Mouse (Mus musculus) embryonic facial prominence, embryonic 12.5 days (tissue): ENCODE data around the gene Kidins220. TPM values are rescaled to one million over a fixed set of nuclear protein-coding genes. Genes with fewer than 3 reads are reported as not detected.

ENCODE experiments used
- ATAC-seq: fragments of 200-750 bp; cut with Nextera tagmentation; 2 replicates; pipeline ENCODE4 v1.8.0; 2017; ENCODE audit not compliant: insufficient number of reproducible peaks, insufficient read depth, low FRiP score, low TSS enrichment
- H3K27ac ChIP-seq: fragments of 300-500 bp; sonication (generic); 2 replicates; pipeline ENCODE4 v1.5.1; 2016; ENCODE audit warnings: mild to moderate bottlenecking
- H3K27me3 ChIP-seq: fragments of 300-500 bp; sonication (generic); 2 replicates; pipeline ENCODE4 v1.6.1; 2016; ENCODE audit warnings: mild to moderate bottlenecking, moderate library complexity
- H3K36me3 ChIP-seq: fragments of 300-500 bp; sonication (generic); 2 replicates; pipeline ENCODE4 v1.6.1; 2016; ENCODE audit warnings: mild to moderate bottlenecking
- H3K4me1 ChIP-seq: fragments of 300-500 bp; sonication (generic); 2 replicates; pipeline ENCODE4 v1.6.1; 2016
- H3K4me2 ChIP-seq: fragments of 300-500 bp; sonication (generic); replicated peaks from 2 replicates; pipeline ENCODE4 v1.6.1; 2016; ENCODE audit warnings: mild to moderate bottlenecking, moderate library complexity
- H3K4me3 ChIP-seq: fragments of 300-500 bp; sonication (generic); 2 replicates; pipeline ENCODE4 v1.5.1; 2016; ENCODE audit warnings: mild to moderate bottlenecking
- H3K9ac ChIP-seq: fragments of 300-500 bp; sonication (generic); 2 replicates; pipeline ENCODE4 v1.6.1; 2016; ENCODE audit warnings: mild to moderate bottlenecking, moderate library complexity
- H3K9me3 ChIP-seq: fragments of 300-500 bp; sonication (generic); 2 replicates; pipeline ENCODE4 v1.6.1; 2016; ENCODE audit warnings: mild to moderate bottlenecking, moderate library complexity
- WGBS: fragments of 180-500 bp; shearing (Covaris S2); methylation state at CpG from one replicate; pipeline ENCODE4 v1.1.7; 2016; 5-methylcytosine and 5-hydroxymethylcytosine counted together
- polyA plus RNA-seq: library from polyadenylated mRNA; unstranded; fragments of >200 nt; fragmentation: Nextera tagmentation; extraction: Ambion mirVana; gene quantifications from 2 replicates; pipeline ENCODE4 v1.2.1, GENCODE M21; 2016

The Kidins220 gene
- polyA plus RNA-seq, 1 experiment from 2014 or later, result 31.8 TPM

DNA sequence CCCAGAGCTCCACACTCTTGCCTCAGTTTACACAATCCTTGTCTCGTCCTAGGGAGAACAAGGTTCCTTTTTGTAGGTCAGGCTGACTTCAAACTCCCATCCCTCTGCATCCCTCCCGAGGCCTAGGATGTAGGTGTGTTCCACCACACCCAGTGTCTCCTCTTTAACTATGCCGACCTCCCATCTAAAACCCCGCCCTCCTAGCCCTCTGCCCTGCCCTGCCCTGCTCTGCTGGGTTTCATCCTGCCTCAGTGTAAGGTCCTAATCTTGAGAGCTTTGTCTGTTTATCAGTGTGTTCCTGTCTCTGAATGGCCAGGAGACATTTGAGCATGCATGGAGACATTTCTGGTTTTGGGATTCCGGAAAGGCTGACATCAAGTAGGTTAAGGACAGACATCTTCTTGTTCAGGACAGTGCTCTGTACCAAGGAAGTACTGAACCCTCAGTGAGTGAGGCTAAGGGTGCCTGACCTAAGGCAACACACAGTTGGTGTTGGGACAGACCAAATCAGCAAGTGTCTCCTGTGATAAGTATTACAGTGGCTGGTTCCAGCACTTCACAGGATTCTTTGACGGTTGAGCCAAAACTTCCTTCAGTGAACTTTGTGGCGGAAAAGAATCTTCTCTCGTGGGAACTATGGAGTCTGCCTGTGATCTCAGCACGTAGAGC, 32.0 kb upstream of the Kidins220 start:
- Histone ChIP-seq H3K4me1 (no peaks in the 10 kb centered on the region), H3K27me3 (no peaks in the 10 kb centered on the region), H3K27ac (no peak overlapping the region), H3K9ac (no peak overlapping the region), H3K9me3 (no peaks in the 10 kb centered on the region), H3K4me3 (no peak overlapping the region), H3K36me3 (peaks cover 48% of the 10 kb centered on the region), H3K4me2 (no peak overlapping the region)
- 83% methylated on average over 9 of the region's 9 CpGs for WGBS
- ATAC-seq, result no peak

DNA sequence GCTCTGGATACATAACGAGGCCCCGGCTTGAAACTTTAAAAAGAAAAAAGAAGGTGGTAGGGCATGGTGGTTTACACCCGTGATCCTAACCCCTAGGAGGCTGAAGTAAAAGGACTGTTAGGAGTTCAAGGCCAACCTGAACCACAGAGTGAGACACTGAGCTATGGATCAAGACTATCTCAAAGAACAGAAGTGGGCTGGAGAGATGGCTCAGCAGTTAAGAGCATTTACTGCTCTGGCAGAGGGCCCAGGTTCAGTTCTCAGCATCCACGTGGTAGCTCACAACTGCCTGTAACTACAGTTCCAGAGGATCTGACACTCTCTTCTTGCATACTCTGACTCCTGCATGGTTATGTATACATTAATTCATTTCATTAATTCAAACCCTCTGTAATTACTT, 31.3 kb upstream of the Kidins220 start:
- Histone ChIP-seq H3K36me3 (peaks cover 48% of the 10 kb centered on the region), H3K4me2 (no peak overlapping the region), H3K4me3 (no peak overlapping the region), H3K9me3 (no peaks in the 10 kb centered on the region), H3K27ac (no peak overlapping the region), H3K9ac (no peak overlapping the region), H3K4me1 (no peaks in the 10 kb centered on the region), H3K27me3 (no peaks in the 10 kb centered on the region)
- 85% methylated on average over 4 of the region's 4 CpGs for WGBS
- ATAC-seq, result no peak

DNA sequence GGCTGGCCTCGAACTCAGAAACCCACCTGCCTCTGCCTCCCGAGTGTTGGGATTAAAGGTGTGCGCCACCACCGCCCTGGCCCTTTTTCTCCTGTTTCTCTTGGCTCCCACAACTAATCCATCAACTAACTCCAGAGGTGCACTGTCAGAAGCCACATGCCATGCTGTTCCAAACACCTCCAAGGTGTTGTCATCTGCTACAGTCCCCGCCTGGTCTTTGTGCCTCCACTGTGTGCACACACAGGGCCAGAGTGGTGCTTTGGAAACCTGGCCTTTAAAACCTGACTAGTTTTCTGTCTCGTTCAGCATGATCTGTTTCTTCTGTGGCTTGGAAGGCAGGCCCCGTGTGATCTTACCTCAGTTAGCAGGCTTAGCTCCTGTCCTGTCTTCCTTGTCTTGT, 30.1 kb upstream of the Kidins220 start:
- WGBS, result 92% methylated on average over 7 of the region's 7 CpGs
- H3K27me3 ChIP-seq, result no peaks in the 10 kb centered on the region
- H3K4me3 ChIP-seq, result no peak overlapping the region
- H3K9ac ChIP-seq, result no peak overlapping the region
- H3K4me2 ChIP-seq, result no peak overlapping the region
- peaks cover 43% of the 10 kb centered on the region for H3K36me3 ChIP-seq
- H3K27ac ChIP-seq, result no peak overlapping the region
- ATAC-seq, result no peak
- H3K9me3 ChIP-seq, result no peaks in the 10 kb centered on the region
- no peaks in the 10 kb centered on the region for H3K4me1 ChIP-seq

DNA sequence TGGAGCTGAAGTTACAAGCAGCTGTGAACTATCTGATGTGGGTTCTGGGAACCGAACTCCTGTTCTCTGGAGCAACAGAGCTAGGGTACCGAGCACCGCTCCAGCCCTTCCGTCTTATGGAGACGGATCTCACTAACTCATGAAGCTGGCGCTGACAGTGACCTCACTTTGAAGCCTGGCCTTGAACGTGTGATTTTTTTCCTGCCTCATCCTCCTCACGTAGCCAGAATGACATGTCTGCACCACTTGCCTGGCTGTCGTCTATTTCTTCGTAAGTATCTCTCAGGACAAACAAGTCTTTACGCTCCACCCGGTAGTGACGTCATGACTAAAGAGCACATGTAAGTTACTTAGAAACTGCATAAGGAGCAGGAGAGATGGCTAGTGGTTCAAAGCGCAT, 27.7 kb upstream of the Kidins220 start:
- Histone ChIP-seq H3K27ac (no peak overlapping the region), H3K4me1 (no peaks in the 10 kb centered on the region), H3K4me2 (no peak overlapping the region), H3K4me3 (no peak overlapping the region), H3K9me3 (no peaks in the 10 kb centered on the region), H3K27me3 (no peaks in the 10 kb centered on the region), H3K9ac (no peak overlapping the region), H3K36me3 (peaks cover 38% of the 10 kb centered on the region)
- no peak for ATAC-seq
- 93% methylated on average over 14 of the region's 14 CpGs for WGBS

DNA sequence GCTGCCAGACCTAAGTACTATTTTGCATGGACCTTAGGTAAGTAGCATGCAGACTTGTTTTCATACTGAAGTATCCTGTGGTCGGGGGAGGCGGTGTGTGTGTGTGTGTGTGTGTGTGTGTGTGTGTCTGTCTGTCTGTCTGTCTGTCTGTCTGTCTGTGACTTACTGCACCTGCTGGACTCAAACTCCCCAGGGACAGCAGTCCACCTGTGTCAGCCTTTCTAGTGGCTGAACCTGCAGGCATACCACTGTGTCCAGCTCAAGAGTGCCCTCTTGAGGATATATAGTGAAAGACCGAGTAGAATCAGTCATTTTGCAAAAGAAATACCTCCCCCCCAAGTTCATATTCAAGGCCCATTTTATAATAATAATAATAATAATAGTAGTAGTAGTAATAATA, 26.4 kb upstream of the Kidins220 start:
- peaks cover 38% of the 10 kb centered on the region for H3K36me3 ChIP-seq
- no peaks in the 10 kb centered on the region for H3K9me3 ChIP-seq
- no peak overlapping the region for H3K27ac ChIP-seq
- H3K27me3 ChIP-seq, result no peaks in the 10 kb centered on the region
- H3K4me1 ChIP-seq, result no peaks in the 10 kb centered on the region
- ATAC-seq, result no peak
- H3K4me3 ChIP-seq, result no peak overlapping the region
- no peak overlapping the region for H3K4me2 ChIP-seq
- WGBS, result 62% methylated on average over 3 of the region's 3 CpGs
- H3K9ac ChIP-seq, result no peak overlapping the region

DNA sequence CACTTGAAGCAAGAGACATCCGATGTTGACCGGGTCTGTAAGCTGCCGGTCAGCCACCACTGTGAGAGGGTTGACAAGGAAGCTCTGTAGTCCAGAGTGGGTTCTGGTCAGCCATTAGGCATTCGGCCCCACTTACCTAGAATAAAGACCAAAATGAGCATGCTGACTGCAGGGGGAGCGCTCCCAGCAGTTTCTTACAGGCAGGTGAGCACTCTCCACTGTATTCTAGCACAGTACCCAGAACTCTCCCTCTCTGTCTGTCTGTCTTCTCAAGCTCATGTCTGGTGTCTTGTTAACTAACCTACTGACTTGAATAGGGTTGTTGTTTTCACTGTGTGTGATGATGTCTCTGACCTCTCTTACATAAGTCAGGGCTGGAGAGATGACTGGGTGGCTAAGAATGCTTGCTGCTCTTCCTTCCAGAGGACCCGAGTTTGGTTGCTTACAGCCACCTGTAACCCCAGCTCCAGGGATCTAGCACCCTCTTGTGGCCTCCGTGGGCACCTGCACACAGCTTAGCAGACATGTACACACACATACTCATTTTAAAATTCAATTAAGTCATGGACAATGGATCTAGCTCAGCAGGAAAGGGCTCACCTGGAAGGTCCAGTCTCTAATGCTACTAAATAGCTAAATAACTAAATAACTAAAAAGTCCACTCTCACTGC, 24.2 kb upstream of the Kidins220 start:
- no peak overlapping the region for H3K4me3 ChIP-seq
- no peak overlapping the region for H3K4me2 ChIP-seq
- no peak overlapping the region for H3K27ac ChIP-seq
- no peak overlapping the region for H3K9ac ChIP-seq
- ATAC-seq, result no peak
- WGBS, result 90% methylated on average over 7 of the region's 7 CpGs
- peaks cover 51% of the 10 kb centered on the region for H3K36me3 ChIP-seq
- H3K4me1 ChIP-seq, result no peaks in the 10 kb centered on the region
- no peaks in the 10 kb centered on the region for H3K9me3 ChIP-seq
- no peaks in the 10 kb centered on the region for H3K27me3 ChIP-seq

DNA sequence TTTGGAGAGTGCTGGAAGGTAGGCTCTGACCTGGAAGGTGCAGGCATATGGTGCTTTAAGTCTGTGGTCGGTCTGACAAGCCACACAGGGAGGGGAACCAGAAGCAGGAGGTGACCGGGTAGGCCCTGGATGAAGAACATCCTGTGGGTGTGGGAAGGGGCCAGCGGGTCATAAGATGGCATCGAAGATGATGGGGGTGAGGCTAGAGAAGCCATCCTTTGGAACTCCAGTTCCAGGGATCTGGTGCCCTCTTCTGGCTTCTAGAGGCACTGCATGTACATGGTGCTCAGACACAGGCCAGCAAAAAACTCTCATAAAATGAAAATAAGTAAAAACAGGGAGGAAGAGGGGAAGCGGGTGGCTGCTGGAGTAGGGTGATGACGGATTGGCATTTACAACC, 22.6 kb upstream of the Kidins220 start:
- Histone ChIP-seq H3K36me3 (peaks cover 63% of the 10 kb centered on the region), H3K27me3 (no peaks in the 10 kb centered on the region), H3K4me2 (no peak overlapping the region), H3K4me1 (no peaks in the 10 kb centered on the region), H3K9ac (no peak overlapping the region), H3K4me3 (no peak overlapping the region), H3K27ac (no peak overlapping the region), H3K9me3 (no peaks in the 10 kb centered on the region)
- ATAC-seq, result no peak
- 49% methylated on average over 6 of the region's 6 CpGs for WGBS

DNA sequence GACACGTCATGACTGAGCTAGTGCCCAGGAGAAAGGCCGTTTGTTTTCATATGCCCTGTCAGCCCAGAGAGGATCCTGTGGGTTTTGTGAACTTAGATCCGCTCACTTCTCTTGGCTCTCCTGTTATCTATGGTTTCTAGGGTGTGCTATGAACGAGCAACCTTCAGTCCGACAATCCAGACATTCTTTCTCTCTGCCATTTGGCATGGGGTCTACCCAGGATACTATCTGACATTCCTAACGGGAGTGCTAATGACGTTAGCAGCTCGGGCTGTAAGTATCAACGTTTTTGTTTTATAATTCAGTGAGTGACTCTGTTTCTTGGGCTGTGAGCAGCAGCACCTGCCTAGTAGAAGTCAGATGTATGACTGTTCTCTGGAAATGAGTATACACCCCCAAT, 19.6 kb upstream of the Kidins220 start:
- Histone ChIP-seq H3K9me3 (no peaks in the 10 kb centered on the region), H3K27ac (no peak overlapping the region), H3K36me3 (peaks cover 73% of the 10 kb centered on the region), H3K4me2 (no peak overlapping the region), H3K4me3 (no peak overlapping the region), H3K9ac (no peak overlapping the region), H3K4me1 (no peaks in the 10 kb centered on the region), H3K27me3 (no peaks in the 10 kb centered on the region)
- WGBS, result 84% methylated on average over 9 of the region's 9 CpGs
- no peak for ATAC-seq

DNA sequence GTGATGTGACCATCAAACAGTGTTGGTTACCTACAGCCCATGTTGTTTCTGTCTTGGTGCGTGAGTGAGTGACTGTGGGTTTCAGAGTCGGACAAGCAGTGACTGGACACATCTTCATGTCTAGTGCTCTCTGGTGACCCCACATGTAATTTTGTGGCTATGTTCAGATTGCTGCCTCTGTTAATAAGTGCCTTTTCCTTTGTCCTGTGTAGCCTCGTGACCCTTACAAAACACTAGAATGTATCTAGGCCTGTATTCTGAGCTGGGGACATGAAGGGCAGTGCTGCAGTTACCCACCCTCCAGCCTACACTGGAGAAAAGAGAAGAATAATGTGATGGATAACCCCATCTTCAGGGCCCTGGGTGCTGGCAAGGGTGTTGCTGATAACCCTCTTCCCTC, 16.2 kb upstream of the Kidins220 start:
- WGBS, result 94% methylated on average over 3 of the region's 3 CpGs

DNA sequence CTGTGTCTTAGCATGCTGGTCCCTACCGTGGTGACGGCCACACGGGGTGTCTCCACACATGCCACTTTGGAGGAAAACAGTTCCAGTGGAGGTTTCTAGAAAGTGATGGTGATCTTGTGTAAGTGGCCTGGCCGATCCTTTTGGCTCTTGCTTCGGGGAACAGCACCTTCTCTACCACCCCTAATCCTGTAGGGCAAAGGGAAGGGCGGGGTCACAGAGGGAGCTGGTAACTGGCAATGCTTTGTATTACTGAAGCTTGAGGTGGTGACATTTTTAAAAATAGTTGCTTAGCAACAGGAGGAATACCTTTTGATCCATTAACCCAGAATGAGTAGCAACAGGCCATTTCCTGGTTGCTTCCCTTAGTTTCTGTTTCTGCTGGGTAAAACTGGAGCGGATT, 12.9 kb upstream of the Kidins220 start:
- Histone ChIP-seq H3K9me3 (no peaks in the 10 kb centered on the region), H3K4me1 (no peaks in the 10 kb centered on the region), H3K4me3 (no peak overlapping the region), H3K27ac (no peak overlapping the region), H3K9ac (no peak overlapping the region), H3K4me2 (no peak overlapping the region), H3K27me3 (no peaks in the 10 kb centered on the region), H3K36me3 (peaks cover 19% of the 10 kb centered on the region)
- WGBS, result 91% methylated on average over 7 of the region's 7 CpGs
- no peak for ATAC-seq

More for the DNA sequence above, 16.2 kb upstream of the Kidins220 start:
- peaks cover 46% of the 10 kb centered on the region for H3K36me3 ChIP-seq
- no peaks in the 10 kb centered on the region for H3K9me3 ChIP-seq
- H3K4me2 ChIP-seq, result no peak overlapping the region
- no peak overlapping the region for H3K4me3 ChIP-seq
- no peak for ATAC-seq
- no peaks in the 10 kb centered on the region for H3K27me3 ChIP-seq
- H3K4me1 ChIP-seq, result no peaks in the 10 kb centered on the region
- H3K9ac ChIP-seq, result no peak overlapping the region
- H3K27ac ChIP-seq, result no peak overlapping the region

DNA sequence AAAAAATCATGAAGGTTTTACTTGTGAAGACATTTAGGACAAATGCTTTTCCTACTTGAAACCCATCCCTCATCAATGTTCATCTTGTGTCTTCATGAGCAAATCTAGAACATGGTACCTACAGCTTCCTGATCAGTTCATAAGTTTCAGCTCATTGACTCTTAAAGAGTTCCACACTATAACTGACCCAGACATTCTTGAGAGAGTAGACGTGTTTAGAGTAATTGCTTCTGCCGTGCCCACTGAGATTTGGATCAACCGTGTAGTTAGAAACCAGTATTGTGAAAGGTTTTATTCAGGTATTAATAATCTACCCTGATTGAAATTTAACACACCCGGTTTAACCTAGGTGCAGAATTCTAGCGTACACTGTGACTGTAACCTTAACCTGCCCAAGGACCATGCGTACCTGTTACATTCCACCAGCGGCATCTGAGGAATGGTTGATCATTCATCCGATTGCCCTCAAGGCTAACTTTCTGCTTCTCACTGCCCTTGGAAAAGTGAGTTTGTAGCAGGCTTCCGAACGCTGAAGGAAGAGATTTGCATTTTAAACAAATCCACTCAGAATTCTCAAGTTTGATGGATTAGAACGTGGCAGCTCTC, 12.3 kb upstream of the Kidins220 start:
- ATAC-seq, result no peak
- H3K4me3 ChIP-seq, result no peak overlapping the region
- H3K27me3 ChIP-seq, result no peaks in the 10 kb centered on the region
- peaks cover 16% of the 10 kb centered on the region for H3K36me3 ChIP-seq
- H3K4me2 ChIP-seq, result no peak overlapping the region
- H3K9ac ChIP-seq, result no peak overlapping the region
- WGBS, result 80% methylated on average over 11 of the region's 11 CpGs
- H3K9me3 ChIP-seq, result no peaks in the 10 kb centered on the region
- H3K27ac ChIP-seq, result no peak overlapping the region
- no peaks in the 10 kb centered on the region for H3K4me1 ChIP-seq

DNA sequence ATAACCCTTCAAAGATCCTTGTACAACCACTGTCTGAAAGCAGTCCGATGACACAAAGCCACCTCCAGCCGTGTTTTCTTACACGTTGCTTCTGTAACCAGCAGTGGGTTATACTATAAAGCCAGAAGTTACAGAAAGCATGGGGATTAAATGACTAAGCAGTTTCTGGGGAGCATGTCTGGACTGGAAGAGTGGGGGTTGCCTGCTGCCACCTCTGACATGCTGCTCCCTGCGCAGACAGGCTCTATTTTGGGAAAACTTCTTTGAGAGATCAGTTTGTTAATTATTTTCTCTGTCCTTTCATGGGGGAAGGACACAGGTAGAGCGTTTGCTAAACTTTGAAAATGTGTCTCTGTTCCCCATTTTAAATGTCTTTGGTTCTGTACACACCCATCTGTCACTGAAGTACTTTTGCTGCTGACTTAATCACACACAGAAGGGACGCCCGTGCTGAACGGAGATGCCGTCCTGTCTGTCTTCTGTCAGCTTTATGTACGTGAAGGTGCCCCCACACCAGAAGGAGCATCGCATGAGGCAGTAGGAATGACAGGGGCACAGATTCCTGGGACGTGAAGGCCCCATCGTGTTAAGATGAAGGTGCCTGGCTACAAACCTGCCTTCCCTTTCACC, 11.2 kb upstream of the Kidins220 start:
- no peaks in the 10 kb centered on the region for H3K9me3 ChIP-seq
- no peak overlapping the region for H3K4me2 ChIP-seq
- 72% methylated on average over 13 of the region's 13 CpGs for WGBS
- ATAC-seq, result no peak
- no peaks in the 10 kb centered on the region for H3K4me1 ChIP-seq
- no peak overlapping the region for H3K9ac ChIP-seq
- peaks cover 10% of the 10 kb centered on the region for H3K36me3 ChIP-seq
- no peak overlapping the region for H3K27ac ChIP-seq
- H3K27me3 ChIP-seq, result no peaks in the 10 kb centered on the region
- H3K4me3 ChIP-seq, result no peak overlapping the region
